Mouse (Mus musculus) liver, postnatal 0 days (tissue): ENCODE measurements around the gene Sox5.

Experiments used
- CTCF ChIP-seq: sonication (generic); IDR thresholded peaks from 2 replicates; pipeline ENCODE4 v1.5.1; 2016; ENCODE audit warnings: antibody characterized with exemption, low read depth
- EP300 ChIP-seq: IDR thresholded peaks from 2 replicates; pipeline ENCODE4 v1.6.1; 2016; ENCODE audit warnings: antibody characterized with exemption, low read depth, mild to moderate bottlenecking

DNA sequence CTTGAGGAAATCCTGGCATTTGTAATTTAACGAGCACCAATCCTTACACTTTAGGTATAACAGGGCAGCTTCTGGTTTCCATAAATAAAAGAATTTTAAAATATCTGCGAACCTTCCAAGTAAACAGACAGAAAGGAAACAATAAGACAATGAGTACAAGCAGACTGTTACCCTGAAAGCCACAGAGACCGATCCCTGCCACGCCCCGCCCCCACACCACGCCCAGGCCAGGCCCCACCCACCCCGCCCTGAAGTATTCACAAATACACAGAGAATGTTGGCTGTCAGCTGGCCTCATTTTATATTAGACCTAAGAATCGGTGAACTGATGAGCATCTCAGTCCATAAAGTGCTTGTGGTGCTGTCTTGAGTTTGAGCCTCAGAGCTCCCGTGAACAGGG, 117.0 kb downstream of the Sox5 start:
- TF ChIP-seq CTCF (no peak), EP300 (no peak)
